Mouse (Mus musculus): ENCODE measurements around the gene Aldh3b3. TPM values are rescaled to one million over a fixed set of nuclear protein-coding genes. Genes with fewer than 3 reads are reported as not detected.

The Aldh3b3 gene
- not detected in 2 replicates for polyA plus RNA-seq (2014; fragmentation: Nextera tagmentation; extraction: Ambion mirVana)

- H3K9me3 ChIP-seq (ENCODE audit: control insufficient read depth, low read length) = no peaks in the 10 kb centered on the region
- no peak within 1 kb of the TSS for H3K9ac ChIP-seq (replicated peaks; ENCODE audit: low read depth, low read length)
- H3K4me3 ChIP-seq (ENCODE audit: low read depth, low read length) = no peak within 1 kb of the TSS
- no peaks in the 10 kb centered on the region for H3K4me1 ChIP-seq (ENCODE audit: control insufficient read depth, insufficient read depth, low read length)
- no peaks in the 10 kb centered on the region for H3K27me3 ChIP-seq (ENCODE audit: control insufficient read depth, insufficient read depth, low read length)
- 81% methylated on average over 4 of the region's 4 CpGs for WGBS
- no peaks in the 10 kb centered on the region for H3K36me3 ChIP-seq (ENCODE audit: control insufficient read depth, insufficient read depth, low read length)
- no peak for ATAC-seq (ENCODE audit: low read depth)
- no peak within 1 kb of the TSS for H3K4me2 ChIP-seq (ENCODE audit: low read depth, low read length)
- H3K27ac ChIP-seq (ENCODE audit: low read depth, low read length) = no peak within 1 kb of the TSS
Observed at GRCm38 (mm10) chr19:3958470-3958869, at the start of gene Aldh3b3. Gene Aldh3b3 (plus strand): TSS chr19:3958645.

GRCm38 (mm10) chr19:3910206-3910605, 48.2 kb upstream of the Aldh3b3 start:
- no peak overlapping the region for H3K27ac ChIP-seq (ENCODE audit: low read depth, low read length)
- no peaks in the 10 kb centered on the region for H3K9me3 ChIP-seq (ENCODE audit: control insufficient read depth, low read length)
- peaks cover 13% of the 10 kb centered on the region; the same call in 1 of the 2 replicates for H3K36me3 ChIP-seq (ENCODE audit: control insufficient read depth, insufficient read depth, low read length)
- H3K9ac ChIP-seq (replicated peaks; ENCODE audit: low read depth, low read length) = no peak overlapping the region
- peaks cover 18% of the 10 kb centered on the region for H3K4me1 ChIP-seq (ENCODE audit: control insufficient read depth, insufficient read depth, low read length)
- 81% methylated on average over 5 of the region's 5 CpGs for WGBS
- H3K27me3 ChIP-seq (ENCODE audit: control insufficient read depth, insufficient read depth, low read length) = no peaks in the 10 kb centered on the region
- ATAC-seq (ENCODE audit: low read depth) = no peak
- H3K4me3 ChIP-seq (ENCODE audit: low read depth, low read length) = no peak overlapping the region
- no peak overlapping the region for H3K4me2 ChIP-seq (ENCODE audit: low read depth, low read length)

GRCm38 (mm10) chr19:3912337-3913204, 45.9 kb upstream of the Aldh3b3 start, which contains the start of gene Ndufs8:
Gene Ndufs8 (minus strand): TSS chr19:3912774.
- Histone ChIP-seq H3K36me3 (ENCODE audit: control insufficient read depth, insufficient read depth, low read length) (peaks cover 13% of the 10 kb centered on the region; the same call in 1 of the 2 replicates), H3K4me1 (ENCODE audit: control insufficient read depth, insufficient read depth, low read length) (peaks cover 13% of the 10 kb centered on the region), H3K27me3 (ENCODE audit: control insufficient read depth, insufficient read depth, low read length) (no peaks in the 10 kb centered on the region), H3K4me2 (ENCODE audit: low read depth, low read length) (peak within 1 kb of the TSS; percentile 79), H3K9me3 (ENCODE audit: control insufficient read depth, low read length) (no peaks in the 10 kb centered on the region), H3K4me3 (ENCODE audit: low read depth, low read length) (peak within 1 kb of the TSS; percentile 68), H3K27ac (ENCODE audit: low read depth, low read length) (peak within 1 kb of the TSS; percentile 82), H3K9ac (replicated peaks; ENCODE audit: low read depth, low read length) (peak within 1 kb of the TSS; percentile 68)
- WGBS = under 1% methylated on average over 43 of the region's 43 CpGs
- peak; percentile 99 for ATAC-seq (ENCODE audit: low read depth)

- H3K4me2 ChIP-seq (ENCODE audit: low read depth, low read length) = peak overlapping the region; percentile 79
- H3K9me3 ChIP-seq (ENCODE audit: control insufficient read depth, low read length) = no peaks in the 10 kb centered on the region
- peak overlapping the region; percentile 68 for H3K4me3 ChIP-seq (ENCODE audit: low read depth, low read length)
- peaks cover 13% of the 10 kb centered on the region for H3K4me1 ChIP-seq (ENCODE audit: control insufficient read depth, insufficient read depth, low read length)
- H3K36me3 ChIP-seq (ENCODE audit: control insufficient read depth, insufficient read depth, low read length) = peaks cover 12% of the 10 kb centered on the region; the same call in 1 of the 2 replicates
- no peak overlapping the region for H3K27ac ChIP-seq (ENCODE audit: low read depth, low read length)
- H3K27me3 ChIP-seq (ENCODE audit: control insufficient read depth, insufficient read depth, low read length) = no peaks in the 10 kb centered on the region
- peak overlapping the region; percentile 54 for H3K9ac ChIP-seq (replicated peaks; ENCODE audit: low read depth, low read length)
- ATAC-seq (ENCODE audit: low read depth) = no peak
- WGBS = 87% methylated on average over 8 of the region's 8 CpGs
Observed at GRCm38 (mm10) chr19:3913692-3914091, 44.8 kb upstream of the Aldh3b3 start.

GRCm38 (mm10) chr19:3914535-3914934, 43.9 kb upstream of the Aldh3b3 start:
- H3K36me3 ChIP-seq (ENCODE audit: control insufficient read depth, insufficient read depth, low read length) = peaks cover 8% of the 10 kb centered on the region; the same call in 1 of the 2 replicates
- no peak overlapping the region for H3K4me3 ChIP-seq (ENCODE audit: low read depth, low read length)
- H3K9ac ChIP-seq (replicated peaks; ENCODE audit: low read depth, low read length) = no peak overlapping the region
- WGBS = 96% methylated on average over 5 of the region's 5 CpGs
- H3K27me3 ChIP-seq (ENCODE audit: control insufficient read depth, insufficient read depth, low read length) = no peaks in the 10 kb centered on the region
- peaks cover 13% of the 10 kb centered on the region for H3K4me1 ChIP-seq (ENCODE audit: control insufficient read depth, insufficient read depth, low read length)
- no peak overlapping the region for H3K4me2 ChIP-seq (ENCODE audit: low read depth, low read length)
- no peak overlapping the region for H3K27ac ChIP-seq (ENCODE audit: low read depth, low read length)
- no peaks in the 10 kb centered on the region for H3K9me3 ChIP-seq (ENCODE audit: control insufficient read depth, low read length)
- no peak for ATAC-seq (ENCODE audit: low read depth)

GRCm38 (mm10) chr19:3916727-3917126, 41.7 kb upstream of the Aldh3b3 start:
- Histone ChIP-seq H3K9me3 (ENCODE audit: control insufficient read depth, low read length) (no peaks in the 10 kb centered on the region), H3K27me3 (ENCODE audit: control insufficient read depth, insufficient read depth, low read length) (no peaks in the 10 kb centered on the region), H3K4me2 (ENCODE audit: low read depth, low read length) (no peak overlapping the region), H3K9ac (replicated peaks; ENCODE audit: low read depth, low read length) (no peak overlapping the region), H3K4me3 (ENCODE audit: low read depth, low read length) (no peak overlapping the region), H3K27ac (ENCODE audit: low read depth, low read length) (no peak overlapping the region), H3K36me3 (ENCODE audit: control insufficient read depth, insufficient read depth, low read length) (no peaks in the 10 kb centered on the region), H3K4me1 (ENCODE audit: control insufficient read depth, insufficient read depth, low read length) (peaks cover 13% of the 10 kb centered on the region)
- ATAC-seq (ENCODE audit: low read depth) = no peak
- 81% methylated on average over 11 of the region's 11 CpGs for WGBS

- Histone ChIP-seq H3K9me3 (ENCODE audit: control insufficient read depth, low read length) (no peaks in the 10 kb centered on the region), H3K27me3 (ENCODE audit: control insufficient read depth, insufficient read depth, low read length) (no peaks in the 10 kb centered on the region), H3K9ac (replicated peaks; ENCODE audit: low read depth, low read length) (no peak overlapping the region), H3K27ac (ENCODE audit: low read depth, low read length) (no peak overlapping the region), H3K4me3 (ENCODE audit: low read depth, low read length) (no peak overlapping the region), H3K36me3 (ENCODE audit: control insufficient read depth, insufficient read depth, low read length) (no peaks in the 10 kb centered on the region), H3K4me2 (ENCODE audit: low read depth, low read length) (no peak overlapping the region), H3K4me1 (ENCODE audit: control insufficient read depth, insufficient read depth, low read length) (no peaks in the 10 kb centered on the region)
- no peak for ATAC-seq (ENCODE audit: low read depth)
Observed at GRCm38 (mm10) chr19:3919928-3920327, 38.5 kb upstream of the Aldh3b3 start.

- H3K4me1 ChIP-seq (ENCODE audit: control insufficient read depth, insufficient read depth, low read length) = no peaks in the 10 kb centered on the region
- H3K27ac ChIP-seq (ENCODE audit: low read depth, low read length) = no peak overlapping the region
- no peak overlapping the region for H3K4me2 ChIP-seq (ENCODE audit: low read depth, low read length)
- no peak overlapping the region for H3K4me3 ChIP-seq (ENCODE audit: low read depth, low read length)
- no peak overlapping the region for H3K9ac ChIP-seq (replicated peaks; ENCODE audit: low read depth, low read length)
- no peaks in the 10 kb centered on the region for H3K36me3 ChIP-seq (ENCODE audit: control insufficient read depth, insufficient read depth, low read length)
- no peaks in the 10 kb centered on the region for H3K27me3 ChIP-seq (ENCODE audit: control insufficient read depth, insufficient read depth, low read length)
- 62% methylated on average over 10 of the region's 10 CpGs for WGBS
- ATAC-seq (ENCODE audit: low read depth) = no peak
- no peaks in the 10 kb centered on the region for H3K9me3 ChIP-seq (ENCODE audit: control insufficient read depth, low read length)
Observed at GRCm38 (mm10) chr19:3922661-3923371, 35.6 kb upstream of the Aldh3b3 start.

GRCm38 (mm10) chr19:3923586-3923985, 34.9 kb upstream of the Aldh3b3 start:
- WGBS = 68% methylated on average over 13 of the region's 13 CpGs
- Histone ChIP-seq H3K9ac (replicated peaks; ENCODE audit: low read depth, low read length) (no peak overlapping the region), H3K4me1 (ENCODE audit: control insufficient read depth, insufficient read depth, low read length) (no peaks in the 10 kb centered on the region), H3K27ac (ENCODE audit: low read depth, low read length) (no peak overlapping the region), H3K27me3 (ENCODE audit: control insufficient read depth, insufficient read depth, low read length) (no peaks in the 10 kb centered on the region), H3K36me3 (ENCODE audit: control insufficient read depth, insufficient read depth, low read length) (no peaks in the 10 kb centered on the region), H3K4me3 (ENCODE audit: low read depth, low read length) (no peak overlapping the region), H3K4me2 (ENCODE audit: low read depth, low read length) (no peak overlapping the region), H3K9me3 (ENCODE audit: control insufficient read depth, low read length) (no peaks in the 10 kb centered on the region)
- ATAC-seq (ENCODE audit: low read depth) = no peak

Measured in neural tube, embryonic 14.5 days (tissue).